Mouse (Mus musculus): ENCODE results near the gene Ybey. TPM values are rescaled to one million over a fixed set of nuclear protein-coding genes. Genes with fewer than 3 reads are reported as not detected.

Gene Ybey
- polyA plus RNA-seq, 1 experiment from 2014 or later, result 9.2 TPM

GRCm38 (mm10) chr10:76439107-76439890 lies 29.6 kb downstream of the Ybey start:
- peaks cover 61% of the 10 kb centered on the region for H3K36me3 ChIP-seq
- no peak overlapping the region for H3K4me3 ChIP-seq
- H3K27me3 ChIP-seq, result no peaks in the 10 kb centered on the region
- no peak overlapping the region for H3K4me2 ChIP-seq (replicated peaks)
- H3K9ac ChIP-seq (replicated peaks), result no peak overlapping the region
- ATAC-seq (ENCODE audit: low FRiP score, low read depth), result no peak
- H3K27ac ChIP-seq (replicated peaks), result no peak overlapping the region
- WGBS, result 94% methylated on average over 9 of the region's 9 CpGs
- peaks cover 20% of the 10 kb centered on the region for H3K4me1 ChIP-seq
- H3K9me3 ChIP-seq, result no peaks in the 10 kb centered on the region

GRCm38 (mm10) chr10:76433925-76434324 lies 35.0 kb downstream of the Ybey start:
- peaks cover 99% of the 10 kb centered on the region for H3K36me3 ChIP-seq
- no peaks in the 10 kb centered on the region for H3K27me3 ChIP-seq
- ATAC-seq (ENCODE audit: low FRiP score, low read depth), result no peak
- no peak overlapping the region for H3K4me3 ChIP-seq
- 95% methylated on average over 11 of the region's 11 CpGs for WGBS
- no peaks in the 10 kb centered on the region for H3K9me3 ChIP-seq
- no peak overlapping the region for H3K9ac ChIP-seq (replicated peaks)
- no peak overlapping the region for H3K4me2 ChIP-seq (replicated peaks)
- no peak overlapping the region for H3K27ac ChIP-seq (replicated peaks)
- no peaks in the 10 kb centered on the region for H3K4me1 ChIP-seq

- H3K9me3 ChIP-seq, result no peaks in the 10 kb centered on the region
- no peak for ATAC-seq (ENCODE audit: low FRiP score, low read depth)
- H3K4me2 ChIP-seq (replicated peaks), result no peak overlapping the region
- no peak overlapping the region for H3K4me3 ChIP-seq
- H3K27ac ChIP-seq (replicated peaks), result no peak overlapping the region
- no peaks in the 10 kb centered on the region for H3K27me3 ChIP-seq
- 97% methylated on average over 7 of the region's 7 CpGs for WGBS
- no peak overlapping the region for H3K9ac ChIP-seq (replicated peaks)
- peaks cover 94% of the 10 kb centered on the region for H3K36me3 ChIP-seq
- H3K4me1 ChIP-seq, result no peaks in the 10 kb centered on the region
Measured at GRCm38 (mm10) chr10:76425674-76426073, 43.2 kb downstream of the Ybey start.

GRCm38 (mm10) chr10:76416811-76417210 lies 52.1 kb downstream of the Ybey start:
- 91% methylated on average over 12 of the region's 12 CpGs for WGBS
- H3K9me3 ChIP-seq, result no peaks in the 10 kb centered on the region
- no peak overlapping the region for H3K9ac ChIP-seq (replicated peaks)
- H3K4me3 ChIP-seq, result no peak overlapping the region
- no peak for ATAC-seq (ENCODE audit: low FRiP score, low read depth)
- no peaks in the 10 kb centered on the region for H3K4me1 ChIP-seq
- no peak overlapping the region for H3K27ac ChIP-seq (replicated peaks)
- no peak overlapping the region for H3K4me2 ChIP-seq (replicated peaks)
- H3K36me3 ChIP-seq, result peaks cover 76% of the 10 kb centered on the region
- H3K27me3 ChIP-seq, result no peaks in the 10 kb centered on the region

Other genes starting within 250 kb of the Ybey start
- 131 and 139 TPM in 2 replicates for gene Prmt2, start 231.2 kb downstream of the Ybey start, polyA plus RNA-seq (2016; fragmentation: Nextera tagmentation; extraction: Ambion mirVana)
- 0.35 and 0.98 TPM in 2 replicates for gene S100b, start 215.3 kb downstream of the Ybey start, polyA plus RNA-seq (2016; fragmentation: Nextera tagmentation; extraction: Ambion mirVana)
- gene Dip2a, start 123.8 kb downstream of the Ybey start, polyA plus RNA-seq (2016; fragmentation: Nextera tagmentation; extraction: Ambion mirVana), result 13.5 and 15.6 TPM in 2 replicates
- gene AC141477.1, start 28.7 kb downstream of the Ybey start, polyA plus RNA-seq (2016; fragmentation: Nextera tagmentation; extraction: Ambion mirVana), result not detected in 2 replicates
- 18.3 and 19.7 TPM in 2 replicates for gene Pcnt, start 26.3 kb downstream of the Ybey start, polyA plus RNA-seq (2016; fragmentation: Nextera tagmentation; extraction: Ambion mirVana)
- not detected in 2 replicates for gene 2610028H24Rik, start 20.0 kb downstream of the Ybey start, polyA plus RNA-seq (2016; fragmentation: Nextera tagmentation; extraction: Ambion mirVana)
- 81.7 and 86.9 TPM in 2 replicates for gene Mcm3ap, start 187 bp downstream of the Ybey start, polyA plus RNA-seq (2016; fragmentation: Nextera tagmentation; extraction: Ambion mirVana)
- 58.2 and 61.2 TPM in 2 replicates for gene Lss, start 62.5 kb upstream of the Ybey start, polyA plus RNA-seq (2016; fragmentation: Nextera tagmentation; extraction: Ambion mirVana)
- gene Spatc1l, start 93.2 kb upstream of the Ybey start, polyA plus RNA-seq (2016; fragmentation: Nextera tagmentation; extraction: Ambion mirVana), result 0.41 TPM in 1 of 2 replicates, not detected in the other
- gene Ftcd, start 106.5 kb upstream of the Ybey start, polyA plus RNA-seq (2016; fragmentation: Nextera tagmentation; extraction: Ambion mirVana), result not detected in 2 replicates
- gene Col6a2, start 154.5 kb upstream of the Ybey start, polyA plus RNA-seq (2016; fragmentation: Nextera tagmentation; extraction: Ambion mirVana), result 31.7 and 40.1 TPM in 2 replicates